Mouse (Mus musculus): ENCODE measurements around the gene Sae1.
A peak's percentile ranks its signal among the peaks of the same experiment; 100 is the strongest.

Gene Sae1

GRCm38 (mm10) chr7:16364319-16364718 is 23.3 kb downstream of the Sae1 start:
- no peak for DNase-seq (ENCODE audit: low read depth, low spot score)

GRCm38 (mm10) chr7:16357602-16358001 is 30.0 kb downstream of the Sae1 start:
- DNase-seq (ENCODE audit: low read depth, low spot score), result no peak

GRCm38 (mm10) chr7:16355854-16356594 is 31.6 kb downstream of the Sae1 start:
- no peak for DNase-seq (ENCODE audit: low read depth, low spot score)

- no peak for DNase-seq (ENCODE audit: low read depth, low spot score)
Observed at GRCm38 (mm10) chr7:16349999-16350398, 37.6 kb downstream of the Sae1 start.

- DNase-seq (ENCODE audit: low read depth, low spot score), result no peak
Observed at GRCm38 (mm10) chr7:16345297-16345696, 42.3 kb downstream of the Sae1 start.

GRCm38 (mm10) chr7:16344598-16344997 is 43.0 kb downstream of the Sae1 start:
- no peak for DNase-seq (ENCODE audit: low read depth, low spot score)

GRCm38 (mm10) chr7:16337733-16338132 is 49.9 kb downstream of the Sae1 start:
- no peak for DNase-seq (ENCODE audit: low read depth, low spot score)

- no peak for DNase-seq (ENCODE audit: low read depth, low spot score)
Observed at GRCm38 (mm10) chr7:16329146-16329545, 58.5 kb downstream of the Sae1 start.

GRCm38 (mm10) chr7:16326607-16326971 is 61.0 kb downstream of the Sae1 start:
- DNase-seq (ENCODE audit: low read depth, low spot score), result no peak

GRCm38 (mm10) chr7:16325920-16326606 is 61.5 kb downstream of the Sae1 start:
- peak; percentile 84 for DNase-seq (ENCODE audit: low read depth, low spot score)

- DNase-seq (ENCODE audit: low read depth, low spot score), result no peak
Observed at GRCm38 (mm10) chr7:16324661-16325060, 62.9 kb downstream of the Sae1 start.

- no peak for DNase-seq (ENCODE audit: low read depth, low spot score)
Observed at GRCm38 (mm10) chr7:16320479-16320878, 67.1 kb downstream of the Sae1 start.

GRCm38 (mm10) chr7:16319216-16319615 is 68.4 kb downstream of the Sae1 start:
- no peak for DNase-seq (ENCODE audit: low read depth, low spot score)

GRCm38 (mm10) chr7:16317094-16317493 is 70.5 kb downstream of the Sae1 start:
- DNase-seq (ENCODE audit: low read depth, low spot score), result no peak

- no peak for DNase-seq (ENCODE audit: low read depth, low spot score)
Observed at GRCm38 (mm10) chr7:16315222-16315759, 72.3 kb downstream of the Sae1 start.

- no peak for DNase-seq (ENCODE audit: low read depth, low spot score)
Observed at GRCm38 (mm10) chr7:16314221-16314775, 73.3 kb downstream of the Sae1 start.

- peak; percentile 84 for DNase-seq (ENCODE audit: low read depth, low spot score)
Observed at GRCm38 (mm10) chr7:16313481-16314220, 74.0 kb downstream of the Sae1 start.

- peak; percentile 89 for DNase-seq (ENCODE audit: low read depth, low spot score)
Observed at GRCm38 (mm10) chr7:16312672-16313311, 74.8 kb downstream of the Sae1 start.

GRCm38 (mm10) chr7:16312011-16312671 is 75.5 kb downstream of the Sae1 start:
- peak; percentile 57 for DNase-seq (ENCODE audit: low read depth, low spot score)

- DNase-seq (ENCODE audit: low read depth, low spot score), result peak; percentile 28
Observed at GRCm38 (mm10) chr7:16311453-16312004, 76.1 kb downstream of the Sae1 start.
